Mouse (Mus musculus) C3H10T1/2 (cell line): ENCODE data around the gene Fosb. TPM values are rescaled to one million over a fixed set of nuclear protein-coding genes. Genes with fewer than 3 reads are reported as not detected.

ENCODE experiments used
- polyA plus RNA-seq, 2 experiments: library from polyadenylated mRNA; unstranded; fragments of >200 nt; fragmentation: generic; extraction: Trizol; gene quantifications; one replicate each; pipeline ENCODE4 v1.2.1; 2012; ENCODE audit warnings: missing spikeins in 2 of 2

Gene Fosb
- 1 to 10 TPM in 1 of 2 experiments, under 1 TPM in 1; 0.29 to 1.1 TPM for polyA plus RNA-seq

DNA sequence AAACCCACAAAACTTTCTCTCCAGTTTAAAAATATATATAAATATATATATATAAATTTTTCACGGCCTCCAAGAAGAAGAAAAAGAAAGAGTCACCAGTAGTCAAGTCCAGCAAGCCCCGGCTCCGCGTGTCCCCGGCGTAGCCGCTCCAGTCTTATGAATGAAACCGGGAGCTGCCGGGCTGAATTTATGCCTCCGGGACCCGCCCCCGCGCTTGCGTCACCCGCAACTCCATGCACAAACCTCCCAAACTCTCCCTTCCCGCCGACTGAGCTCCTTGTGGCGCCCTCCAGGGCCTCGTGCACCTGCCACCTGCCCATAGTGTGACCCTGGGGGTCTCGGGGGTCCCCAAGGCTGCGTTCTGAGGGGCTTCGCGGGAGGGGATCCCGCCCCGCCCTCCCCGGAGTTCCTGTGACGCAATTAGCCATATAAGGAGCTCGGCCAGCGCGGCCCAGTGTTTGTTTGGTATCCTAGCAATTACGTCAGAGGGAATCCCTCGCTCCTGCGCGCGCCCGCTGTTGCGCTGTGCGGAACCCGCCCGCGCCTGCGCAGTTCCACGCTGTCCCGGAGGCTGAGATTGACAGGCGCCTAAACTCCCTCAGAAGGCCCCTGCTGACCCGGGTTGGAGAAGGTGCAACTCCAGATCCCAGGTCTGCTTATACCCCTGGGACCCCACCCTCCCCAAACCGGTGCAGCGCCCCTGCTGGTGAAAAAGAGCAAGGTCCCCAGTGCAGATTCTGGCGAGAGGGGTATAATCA, at the start of gene Fosb:
Gene Fosb (minus strand): TSS at position 168 of the 758 bp plus-strand sequence.

DNA sequence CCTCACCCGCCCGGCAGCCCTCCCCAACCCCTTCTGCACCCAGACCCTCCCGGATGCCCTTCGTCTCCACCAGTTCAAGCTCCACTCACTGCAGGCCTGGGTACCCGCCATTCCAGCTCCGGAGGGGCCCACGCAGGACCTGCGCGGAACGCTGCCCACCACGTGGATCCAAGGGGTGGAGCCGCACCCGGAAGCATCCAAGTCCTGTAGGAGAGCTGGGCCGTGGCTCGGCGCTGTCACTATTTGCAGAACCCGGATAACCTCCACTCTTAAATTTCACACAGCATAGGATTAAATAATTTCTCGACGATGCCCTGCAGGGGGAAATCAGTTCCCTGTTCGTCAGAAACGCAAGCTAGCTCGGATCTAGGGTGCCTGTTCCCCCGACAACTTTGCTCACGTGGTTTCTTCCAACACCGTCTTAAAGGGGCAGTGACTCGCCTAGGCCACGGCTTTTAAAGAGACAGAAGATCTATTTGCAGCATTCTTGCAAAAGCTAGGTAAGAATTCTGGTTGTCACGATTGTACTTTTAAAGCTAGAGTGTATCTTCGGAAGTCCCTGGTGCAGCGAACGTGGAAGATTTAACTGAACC, 49.5 kb upstream of the Fosb start, which contains the start of the genes Cd3eap and Ppp1r13l:
Gene Cd3eap (minus strand): TSS at position 185 of the 593 bp plus-strand sequence.
Gene Ppp1r13l (plus strand): TSS at position 451 of the 593 bp plus-strand sequence.

DNA sequence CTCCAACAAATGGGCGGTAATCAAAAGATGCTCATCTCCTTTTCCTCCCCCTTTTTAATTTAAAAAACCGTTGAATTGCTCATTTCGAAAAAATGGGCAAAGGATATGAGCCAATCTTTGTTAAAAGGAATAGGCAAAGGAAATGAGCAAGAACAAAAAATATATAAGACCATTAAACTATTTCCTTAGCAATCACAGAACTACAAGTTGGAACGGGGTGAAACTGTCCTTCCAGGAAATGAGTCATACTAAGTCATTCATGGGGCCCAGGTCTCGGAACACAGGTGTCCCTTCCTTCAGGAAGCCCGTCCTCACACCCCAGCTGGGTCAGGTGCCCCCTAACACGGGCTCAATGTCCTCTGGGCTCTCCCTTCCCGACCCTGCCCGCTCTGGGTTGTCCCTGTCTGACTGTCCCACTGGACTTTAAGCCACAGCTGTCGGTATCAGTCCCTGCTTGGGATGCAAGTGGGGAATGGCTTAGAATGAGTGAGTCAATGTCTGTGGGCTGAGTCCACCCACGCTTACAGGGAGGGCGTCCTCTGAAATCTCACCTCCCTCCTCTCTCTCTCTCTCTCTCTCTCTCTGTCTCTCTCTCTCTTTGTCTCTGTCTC, 34.5 kb upstream of the Fosb start, which contains the start of gene Ercc1:
Gene Ercc1 (plus strand): TSS at position 542 of the 611 bp plus-strand sequence.

DNA sequence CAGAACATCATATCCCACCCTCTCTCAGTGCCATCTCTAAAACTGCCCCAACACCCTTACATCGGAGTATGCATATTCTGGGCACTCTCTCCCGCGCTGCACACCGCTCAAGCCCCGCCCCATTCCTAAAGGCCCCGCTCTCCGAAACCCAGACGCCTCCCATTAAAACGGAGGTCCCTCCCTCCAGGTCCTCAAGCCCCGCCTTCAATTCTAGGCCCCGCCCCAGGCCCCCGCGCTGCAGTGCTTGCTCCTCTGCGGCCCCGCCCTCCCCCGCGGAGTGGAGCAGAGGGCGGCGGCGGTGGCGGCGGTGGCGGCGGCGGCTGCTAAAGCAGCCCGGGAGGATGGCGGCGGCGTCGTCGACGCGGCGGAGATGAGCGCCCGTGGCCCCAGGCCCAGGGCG, 27.5 kb downstream of the Fosb start, which contains the start of gene Rtn2:
Gene Rtn2 (plus strand): TSS at position 240 of the 400 bp plus-strand sequence.

GRCm38 (mm10) chr7:19279581-19280114, 30.2 kb downstream of the Fosb start, which contains the start of gene Ppm1n:
Gene Ppm1n, minus strand, starts transcription at chr7:19280064.

DNA sequence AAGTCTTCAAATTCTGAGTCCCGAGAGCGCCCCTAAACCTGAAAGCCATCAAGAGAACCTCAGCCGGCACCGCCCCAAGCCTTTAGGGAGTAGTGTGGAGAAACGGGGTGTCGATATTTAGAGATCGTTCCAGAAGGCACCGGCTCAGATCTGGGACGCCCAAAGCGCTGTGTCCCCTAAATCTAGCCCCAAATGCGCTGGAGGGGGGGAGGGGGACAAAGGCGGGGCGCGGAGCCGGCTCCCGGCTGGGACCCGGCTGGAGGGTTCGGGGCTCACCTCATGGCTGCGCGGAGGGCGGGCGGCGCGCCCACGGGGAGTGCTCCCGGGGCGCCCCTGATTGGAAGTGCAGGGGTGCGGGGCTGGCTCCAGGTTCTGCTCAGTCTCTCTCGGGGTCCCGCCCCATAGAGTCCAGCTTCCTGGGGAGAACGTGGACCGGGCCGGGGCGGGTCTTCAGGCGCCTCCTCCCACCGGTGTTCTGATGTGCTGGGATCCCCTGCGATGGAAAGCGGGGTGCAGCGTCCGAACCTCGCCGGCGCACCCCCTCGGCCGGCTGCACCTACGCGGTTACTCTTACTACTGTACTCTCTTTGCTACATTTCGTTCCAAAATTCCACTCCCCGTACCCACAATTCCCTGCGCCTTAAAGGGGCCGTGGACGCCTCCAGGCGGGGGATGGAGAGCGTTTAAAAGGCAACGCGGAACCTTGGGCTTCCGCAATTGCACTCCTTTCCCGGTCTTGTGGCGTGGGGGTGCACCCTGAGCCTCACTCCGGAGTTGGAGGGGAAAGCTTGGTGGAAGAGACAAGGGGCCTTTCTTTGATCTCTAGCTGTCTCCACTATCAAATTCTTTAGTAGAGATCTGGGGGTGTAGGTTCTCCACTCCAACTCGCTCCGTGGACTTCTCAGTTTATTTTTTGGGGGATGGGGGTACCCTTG, 38.3 kb downstream of the Fosb start, which contains the start of gene Vasp:
Gene Vasp (minus strand): TSS at position 580 of the 935 bp plus-strand sequence.

Other genes starting within 250 kb of the Fosb start
- 10 to 100 TPM; 39.5 to 50.7 TPM for gene Dmwd, start 233.8 kb downstream of the Fosb start, polyA plus RNA-seq
- gene Dmpk, start 226.2 kb downstream of the Fosb start, polyA plus RNA-seq = 10 to 100 TPM; 23.1 to 40.3 TPM
- 10 to 100 TPM in 1 of 2 experiments, 1 to 10 TPM in 1; 3.1 to 18.0 TPM for gene Six5, start 215.5 kb downstream of the Fosb start, polyA plus RNA-seq
- not detected for gene Gm4969, start 191.7 kb downstream of the Fosb start, polyA plus RNA-seq
- 1 to 10 TPM; 3.9 to 9.2 TPM for gene Fbxo46, start 190.2 kb downstream of the Fosb start, polyA plus RNA-seq
- 1 to 10 TPM; 4.7 to 6.0 TPM for gene Qpctl, start 160.8 kb downstream of the Fosb start, polyA plus RNA-seq
- 100 to 1,000 TPM; 214 to 583 TPM for gene Snrpd2, start 160.3 kb downstream of the Fosb start, polyA plus RNA-seq
- gene Gipr, start 143.9 kb downstream of the Fosb start, polyA plus RNA-seq = under 1 TPM; 0.02 to 0.15 TPM
- gene Eml2, start 133.6 kb downstream of the Fosb start, polyA plus RNA-seq = under 1 TPM in 1 of 2 experiments, not detected in 1; 0.02 TPM
- gene Gpr4, start 97.5 kb downstream of the Fosb start, polyA plus RNA-seq = under 1 TPM; 0.05 to 0.14 TPM
- gene Opa3, start 81.7 kb downstream of the Fosb start, polyA plus RNA-seq = 10 to 100 TPM; 22.3 to 24.0 TPM
- gene Vasp, start 38.2 kb downstream of the Fosb start, polyA plus RNA-seq = 10 to 100 TPM; 30.1 to 39.1 TPM
- gene Ppm1n, start 30.0 kb downstream of the Fosb start, polyA plus RNA-seq = not detected
- 1 to 10 TPM in 1 of 2 experiments, under 1 TPM in 1; 0.91 to 1.1 TPM for gene Rtn2, start 27.4 kb downstream of the Fosb start, polyA plus RNA-seq
- gene Ercc1, start 34.7 kb upstream of the Fosb start, polyA plus RNA-seq = 100 to 1,000 TPM in 1 of 2 experiments, 10 to 100 TPM in 1; 85.1 to 272 TPM
- gene Cd3eap, start 49.4 kb upstream of the Fosb start, polyA plus RNA-seq = 10 to 100 TPM in 1 of 2 experiments, 1 to 10 TPM in 1; 9.0 to 24.5 TPM
- gene Ppp1r13l, start 49.7 kb upstream of the Fosb start, polyA plus RNA-seq = 1 to 10 TPM; 7.3 to 7.9 TPM
- gene Ercc2, start 72.0 kb upstream of the Fosb start, polyA plus RNA-seq = 10 to 100 TPM in 1 of 2 experiments, 1 to 10 TPM in 1; 6.7 to 12.5 TPM
- 1 to 10 TPM in 1 of 2 experiments, under 1 TPM in 1; 0.61 to 2.7 TPM for gene Klc3, start 94.1 kb upstream of the Fosb start, polyA plus RNA-seq
- under 1 TPM in 1 of 2 experiments, not detected in 1; 0.05 TPM for gene Ckm, start 94.7 kb upstream of the Fosb start, polyA plus RNA-seq
- gene Mark4, start 148.8 kb upstream of the Fosb start, polyA plus RNA-seq = 10 to 100 TPM in 1 of 2 experiments, 1 to 10 TPM in 1; 7.2 to 16.0 TPM
- under 1 TPM; 0.06 to 0.08 TPM for gene Exoc3l2, start 153.3 kb upstream of the Fosb start, polyA plus RNA-seq
- 1 to 10 TPM; 2.8 to 7.6 TPM for gene Bloc1s3, start 198.3 kb upstream of the Fosb start, polyA plus RNA-seq
- gene Trappc6a, start 198.3 kb upstream of the Fosb start, polyA plus RNA-seq = 100 to 1,000 TPM in 1 of 2 experiments, 10 to 100 TPM in 1; 46.3 to 112 TPM
- gene Nkpd1, start 207.8 kb upstream of the Fosb start, polyA plus RNA-seq = under 1 TPM; 0.01 to 0.32 TPM